Mouse (Mus musculus) CD4-positive, CD25-positive, alpha-beta regulatory T cell, adult 2 months (primary cell): Measurements from ENCODE around the gene Gtf2f1.

Experiments used
- DNase-seq: peaks from one replicate; pipeline ENCODE4 v3.0.0-alpha.2; 2012; ENCODE audit warnings: low read depth, low spot score

Gene Gtf2f1

GRCm38 (mm10) chr17:57003994-57004393 lies 7.1 kb downstream of the Gtf2f1 start:
- DNase-seq = no peak

- DNase-seq = no peak
Observed at GRCm38 (mm10) chr17:57001228-57001627, 9.9 kb downstream of the Gtf2f1 start.

- DNase-seq = no peak
Observed at GRCm38 (mm10) chr17:56999968-57000609, 11.0 kb downstream of the Gtf2f1 start, which contains the start of gene Pspn. Pspn (minus strand) TSS chr17:57000018.

GRCm38 (mm10) chr17:56999414-56999813 lies 11.7 kb downstream of the Gtf2f1 start:
- no peak for DNase-seq

- peak; percentile 99 for DNase-seq
Observed at GRCm38 (mm10) chr17:56997029-56997667, 13.9 kb downstream of the Gtf2f1 start, which contains the start of gene Alkbh7. Alkbh7 (plus strand) TSS chr17:56997339.

GRCm38 (mm10) chr17:56996506-56996905 lies 14.6 kb downstream of the Gtf2f1 start:
- no peak for DNase-seq

GRCm38 (mm10) chr17:56995046-56995445 lies 16.0 kb downstream of the Gtf2f1 start:
- no peak for DNase-seq

GRCm38 (mm10) chr17:56990966-56991365 lies 20.1 kb downstream of the Gtf2f1 start:
- DNase-seq = no peak

- DNase-seq = peak; percentile 98
Observed at GRCm38 (mm10) chr17:56990115-56990746, 20.9 kb downstream of the Gtf2f1 start, which contains the start of gene Clpp. Clpp (plus strand) TSS chr17:56990305.

- peak; percentile 43 for DNase-seq
Observed at GRCm38 (mm10) chr17:56989467-56990114, 21.5 kb downstream of the Gtf2f1 start.

GRCm38 (mm10) chr17:56988921-56989430 lies 22.1 kb downstream of the Gtf2f1 start:
- no peak for DNase-seq

- DNase-seq = no peak
Observed at GRCm38 (mm10) chr17:56988441-56988840, 22.6 kb downstream of the Gtf2f1 start.

- no peak for DNase-seq
Observed at GRCm38 (mm10) chr17:56986105-56986805, 24.8 kb downstream of the Gtf2f1 start.

- no peak for DNase-seq
Observed at GRCm38 (mm10) chr17:56985656-56986055, 25.4 kb downstream of the Gtf2f1 start.

- no peak for DNase-seq
Observed at GRCm38 (mm10) chr17:56984886-56985285, 26.2 kb downstream of the Gtf2f1 start.

- no peak for DNase-seq
Observed at GRCm38 (mm10) chr17:56982013-56982412, 29.1 kb downstream of the Gtf2f1 start, which contains the start of gene Acer1. Acer1 (minus strand) TSS chr17:56982126.

- DNase-seq = no peak
Observed at GRCm38 (mm10) chr17:56981049-56981448, 30.0 kb downstream of the Gtf2f1 start.

GRCm38 (mm10) chr17:56979524-56979923 lies 31.6 kb downstream of the Gtf2f1 start:
- DNase-seq = no peak

GRCm38 (mm10) chr17:56976531-56977390 lies 34.3 kb downstream of the Gtf2f1 start:
- no peak for DNase-seq

- no peak for DNase-seq
Observed at GRCm38 (mm10) chr17:56975391-56975790, 35.7 kb downstream of the Gtf2f1 start.
